ENCODE assay signal across 10 mouse cellular contexts in the genomic region with DNA sequence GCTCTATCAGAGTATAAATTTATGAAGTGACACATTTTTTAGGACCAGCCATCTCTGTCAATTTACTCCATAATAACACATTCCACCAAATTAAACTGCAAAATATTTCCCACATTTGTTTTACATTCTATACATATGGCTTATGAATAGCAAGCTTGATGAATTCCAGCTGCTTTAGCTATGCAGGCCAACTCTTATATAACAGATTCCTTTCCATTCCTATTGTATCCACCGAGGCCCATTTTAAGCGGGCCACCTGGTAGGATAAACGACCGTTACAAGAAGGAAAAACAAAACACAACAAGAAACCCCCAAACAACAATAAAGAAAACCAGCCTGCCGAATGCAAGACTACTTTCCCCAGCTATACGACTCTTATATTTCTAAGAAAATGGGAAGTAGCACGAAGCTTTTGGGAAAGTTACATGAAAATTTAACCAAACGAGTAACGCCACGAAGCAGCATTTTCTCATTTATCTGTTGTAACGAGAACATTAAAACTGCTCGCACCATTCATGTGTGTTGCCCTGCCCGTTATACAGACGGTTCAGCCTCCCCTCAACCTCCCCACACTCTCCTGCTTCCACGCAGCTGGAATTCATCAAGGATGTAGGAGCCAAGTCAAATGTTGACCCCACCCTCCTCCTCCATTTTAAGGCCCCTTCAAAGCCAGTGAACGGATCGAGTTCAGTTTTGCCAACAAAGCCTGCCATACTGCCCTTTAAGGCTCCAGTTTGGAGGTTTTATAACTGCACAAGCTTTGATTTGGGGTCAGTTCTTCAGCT.
DNase-seq lines count a peak whose midpoint lies in the region; ATAC-seq lines count a peak whose summit lies in the region.
"Had no signal": no experiment of that assay in that cellular context is flagged by ENCODE, and none has a peak within 500 bp of the region (broad histone marks: within the 10 kb centered on the region; RNA-seq: fewer than 3 reads in every experiment).

No protein-coding gene starts in this region.

- H3K4me3 ChIP-seq in hindbrain, embryonic 11.5 days (ENCODE audit: low read depth, low read length) = no peak overlapping the region
- H3K4me3 ChIP-seq in hindbrain, embryonic 14.5 days (replicated peaks; ENCODE audit: low read length) = no peak overlapping the region
- no peak overlapping the region for H3K4me3 ChIP-seq in midbrain, embryonic 10.5 days
- H3K4me3 ChIP-seq in midbrain, embryonic 13.5 days (replicated peaks) = no peak overlapping the region
- H3K4me3 ChIP-seq in embryonic facial prominence, embryonic 15.5 days (replicated peaks) = no peak overlapping the region
- no peak overlapping the region for H3K4me3 ChIP-seq in stomach, embryonic 16.5 days (replicated peaks; ENCODE audit: low read length)
- H3K4me3 ChIP-seq: gastrocnemius, adult 2 months; hindbrain, embryonic 13.5 days had no signal

- H3K4me1 ChIP-seq in hindbrain, embryonic 11.5 days (replicated peaks; ENCODE audit: control insufficient read depth, insufficient read depth, low read length) = no peaks in the 10 kb centered on the region
- H3K4me1 ChIP-seq in hindbrain, embryonic 14.5 days (replicated peaks; ENCODE audit: control insufficient read depth, insufficient read depth, low read length) = 0 out of 2 replicates have a peak, but pooled peaks cover 3% of the 10 kb centered on the region
- H3K4me1 ChIP-seq in midbrain, embryonic 10.5 days = peaks cover 6% of the 10 kb centered on the region; the same call in 1 of the 2 replicates
- 0 out of 2 replicates have a peak, but pooled peaks cover 6% of the 10 kb centered on the region for H3K4me1 ChIP-seq in midbrain, embryonic 13.5 days (replicated peaks)
- H3K4me1 ChIP-seq in embryonic facial prominence, embryonic 15.5 days = peaks cover 40% of the 10 kb centered on the region
- peaks cover 11% of the 10 kb centered on the region for H3K4me1 ChIP-seq in stomach, embryonic 16.5 days (ENCODE audit: control insufficient read depth, insufficient read depth, low read length)

- H3K9me3 ChIP-seq in hindbrain, embryonic 11.5 days (ENCODE audit: control insufficient read depth, low read length) = no peaks in the 10 kb centered on the region
- no peaks in the 10 kb centered on the region for H3K9me3 ChIP-seq in hindbrain, embryonic 14.5 days (ENCODE audit: control insufficient read depth, low read length)
- H3K9me3 ChIP-seq in midbrain, embryonic 10.5 days (replicated peaks) = no peaks in the 10 kb centered on the region
- H3K9me3 ChIP-seq in midbrain, embryonic 13.5 days = no peaks in the 10 kb centered on the region
- H3K9me3 ChIP-seq in embryonic facial prominence, embryonic 15.5 days (replicated peaks) = no peaks in the 10 kb centered on the region
- H3K9me3 ChIP-seq in stomach, embryonic 16.5 days (replicated peaks; ENCODE audit: control insufficient read depth, low read length) = no peaks in the 10 kb centered on the region
- H3K9me3 ChIP-seq: hindbrain, embryonic 13.5 days had no signal

- no peak overlapping the region for H3K9ac ChIP-seq in hindbrain, embryonic 11.5 days (ENCODE audit: low read depth, low read length)
- no peak overlapping the region for H3K9ac ChIP-seq in hindbrain, embryonic 14.5 days
- no peak overlapping the region for H3K9ac ChIP-seq in midbrain, embryonic 13.5 days (replicated peaks)
- H3K9ac ChIP-seq in embryonic facial prominence, embryonic 15.5 days = no peak overlapping the region
- no peak overlapping the region for H3K9ac ChIP-seq in stomach, embryonic 16.5 days (ENCODE audit: low read length)
- H3K9ac ChIP-seq: hindbrain, embryonic 13.5 days had no signal

- ATAC-seq in hindbrain, embryonic 11.5 days (ENCODE audit: low FRiP score) = no peak
- no peak for ATAC-seq in hindbrain, embryonic 14.5 days (ENCODE audit: low FRiP score)
- no peak for ATAC-seq in midbrain, embryonic 13.5 days
- peak; percentile 53; the same call in 1 of the 2 replicates for ATAC-seq in embryonic facial prominence, embryonic 15.5 days (ENCODE audit: insufficient number of reproducible peaks, low FRiP score, low TSS enrichment, low read depth)
- ATAC-seq in stomach, embryonic 16.5 days (ENCODE audit: insufficient read depth, low FRiP score) = peak; percentile 61; the same call in 1 of the 2 replicates

- WGBS in hindbrain, embryonic 11.5 days = 72% methylated on average over 17 of the region's 17 CpGs
- WGBS in hindbrain, embryonic 14.5 days = 76% methylated on average over 17 of the region's 17 CpGs
- 78% methylated on average over 17 of the region's 17 CpGs for WGBS in midbrain, embryonic 10.5 days
- 82% methylated on average over 17 of the region's 17 CpGs for WGBS in midbrain, embryonic 13.5 days
- WGBS in embryonic facial prominence, embryonic 15.5 days = 26% methylated on average over 17 of the region's 17 CpGs
- 51% methylated on average over 17 of the region's 17 CpGs for WGBS in stomach, embryonic 16.5 days

- no peak overlapping the region for H3K4me2 ChIP-seq in hindbrain, embryonic 11.5 days (replicated peaks; ENCODE audit: low read depth, low read length)
- H3K4me2 ChIP-seq in hindbrain, embryonic 14.5 days (replicated peaks) = no peak overlapping the region
- no peak overlapping the region for H3K4me2 ChIP-seq in midbrain, embryonic 13.5 days (replicated peaks)
- H3K4me2 ChIP-seq in embryonic facial prominence, embryonic 15.5 days (replicated peaks) = peak overlapping the region; percentile 5; the same call in 1 of the 2 replicates
- H3K4me2 ChIP-seq in stomach, embryonic 16.5 days (ENCODE audit: low read depth, low read length) = no peak overlapping the region
- H3K4me2 ChIP-seq: hindbrain, embryonic 13.5 days had no signal

- no peak for DNase-seq in hindbrain, embryonic 11.5 days (ENCODE audit: low spot score)
- DNase-seq in hindbrain, embryonic 14.5 days (ENCODE audit: low spot score) = no peak
- no peak for DNase-seq in midbrain, embryonic 10.5 days (ENCODE audit: low spot score)
- no peak for DNase-seq in gastrocnemius, postnatal 14 days
- DNase-seq in layer of hippocampus, adult 9-11 months = no peak
- DNase-seq: gastrocnemius, adult 2 months had no signal

- H3K27ac ChIP-seq in hindbrain, embryonic 11.5 days (ENCODE audit: low read depth, low read length) = peak overlapping the region; percentile 39; the same call in 1 of the 2 replicates
- H3K27ac ChIP-seq in hindbrain, embryonic 14.5 days = no peak overlapping the region
- peak overlapping the region; percentile 23; the same call in 1 of the 2 replicates for H3K27ac ChIP-seq in midbrain, embryonic 10.5 days (replicated peaks)
- no peak overlapping the region for H3K27ac ChIP-seq in midbrain, embryonic 13.5 days
- peak overlapping the region; percentile 97 for H3K27ac ChIP-seq in embryonic facial prominence, embryonic 15.5 days (replicated peaks)
- peak overlapping the region; percentile 79 for H3K27ac ChIP-seq in stomach, embryonic 16.5 days (ENCODE audit: low read length)
- H3K27ac ChIP-seq: hindbrain, embryonic 13.5 days had no signal

- no peaks in the 10 kb centered on the region for H3K36me3 ChIP-seq in hindbrain, embryonic 11.5 days (ENCODE audit: control insufficient read depth, insufficient read depth, low read length)
- H3K36me3 ChIP-seq in hindbrain, embryonic 14.5 days (replicated peaks; ENCODE audit: control insufficient read depth, insufficient read depth) = no peaks in the 10 kb centered on the region
- H3K36me3 ChIP-seq in midbrain, embryonic 10.5 days = no peaks in the 10 kb centered on the region
- H3K36me3 ChIP-seq in midbrain, embryonic 13.5 days = no peaks in the 10 kb centered on the region
- no peaks in the 10 kb centered on the region for H3K36me3 ChIP-seq in embryonic facial prominence, embryonic 15.5 days
- no peaks in the 10 kb centered on the region for H3K36me3 ChIP-seq in stomach, embryonic 16.5 days (ENCODE audit: control insufficient read depth, insufficient read depth, low read length)
- H3K36me3 ChIP-seq: hindbrain, embryonic 13.5 days had no signal

- intact Hi-C loops in gastrocnemius, postnatal 14 days (cut with DNase I; ENCODE audit: low total_unique reads) = no loop called here

- no peaks in the 10 kb centered on the region for H3K27me3 ChIP-seq in hindbrain, embryonic 11.5 days (ENCODE audit: control insufficient read depth, insufficient read depth, low read length)
- H3K27me3 ChIP-seq in hindbrain, embryonic 14.5 days (ENCODE audit: control insufficient read depth, insufficient read depth, low read length) = no peaks in the 10 kb centered on the region
- no peaks in the 10 kb centered on the region for H3K27me3 ChIP-seq in midbrain, embryonic 10.5 days (ENCODE audit: low read depth, poor library complexity, severe bottlenecking)
- H3K27me3 ChIP-seq in midbrain, embryonic 13.5 days = no peaks in the 10 kb centered on the region
- no peaks in the 10 kb centered on the region for H3K27me3 ChIP-seq in embryonic facial prominence, embryonic 15.5 days
- no peaks in the 10 kb centered on the region for H3K27me3 ChIP-seq in stomach, embryonic 16.5 days (ENCODE audit: control insufficient read depth, insufficient read depth, low read length)
- H3K27me3 ChIP-seq: hindbrain, embryonic 13.5 days had no signal

Comparison
In these comparisons a context has a peak if more than half of its experiments do, and no peak if none do; other contexts are left out.
1. H3K27ac ChIP-seq: peak in hindbrain, embryonic 11.5 days (single experiment), midbrain, embryonic 10.5 days (single experiment), embryonic facial prominence, embryonic 15.5 days (single experiment) and stomach, embryonic 16.5 days (single experiment); none in hindbrain, embryonic 14.5 days (single experiment) and midbrain, embryonic 13.5 days (single experiment).
2. ATAC-seq: peak in embryonic facial prominence, embryonic 15.5 days (single experiment) and stomach, embryonic 16.5 days (single experiment); none in hindbrain, embryonic 11.5 days (single experiment), hindbrain, embryonic 14.5 days (single experiment) and midbrain, embryonic 13.5 days (single experiment).